Mouse (Mus musculus): ENCODE measurements around the gene Dennd5b. TPM values are rescaled to one million over a fixed set of nuclear protein-coding genes. Genes with fewer than 3 reads are reported as not detected.

Gene Dennd5b
- polyA plus RNA-seq, 1 experiment from 2014 or later: 9.6 TPM

- H3K27me3 ChIP-seq (replicated peaks; ENCODE audit: control insufficient read depth, insufficient read depth, low read length): no peaks in the 10 kb centered on the region
- no peaks in the 10 kb centered on the region for H3K4me1 ChIP-seq (replicated peaks; ENCODE audit: control insufficient read depth, insufficient read depth, low read length)
- no peaks in the 10 kb centered on the region for H3K36me3 ChIP-seq (ENCODE audit: control insufficient read depth, insufficient read depth)
- WGBS: 51% methylated on average over 1 of the region's 1 CpGs
- TF ChIP-seq CTCF (IDR thresholded peaks at IDR 0.05; ENCODE audit: low read depth): no peak
- no peak overlapping the region for H3K4me3 ChIP-seq (ENCODE audit: low read depth, low read length)
- H3K4me2 ChIP-seq (replicated peaks; ENCODE audit: low read depth): no peak overlapping the region
- no peak overlapping the region for H3K27ac ChIP-seq (ENCODE audit: low read depth, low read length)
- no peak for ATAC-seq
- H3K9ac ChIP-seq (ENCODE audit: low read depth, low read length): no peak overlapping the region
- H3K9me3 ChIP-seq (ENCODE audit: control insufficient read depth): no peaks in the 10 kb centered on the region
Measured at GRCm38 (mm10) chr6:149103451-149103850, 2.0 kb upstream of the Dennd5b start.

- no peaks in the 10 kb centered on the region for H3K9me3 ChIP-seq (ENCODE audit: control insufficient read depth)
- peak overlapping the region; percentile 94 for H3K4me3 ChIP-seq (ENCODE audit: low read depth, low read length)
- H3K4me1 ChIP-seq (replicated peaks; ENCODE audit: control insufficient read depth, insufficient read depth, low read length): no peaks in the 10 kb centered on the region
- TF ChIP-seq CTCF (IDR thresholded peaks at IDR 0.05; ENCODE audit: low read depth): no peak
- H3K36me3 ChIP-seq (ENCODE audit: control insufficient read depth, insufficient read depth): no peaks in the 10 kb centered on the region
- ATAC-seq: no peak; the same call in 1 of the 2 replicates
- H3K27me3 ChIP-seq (replicated peaks; ENCODE audit: control insufficient read depth, insufficient read depth, low read length): no peaks in the 10 kb centered on the region
- H3K27ac ChIP-seq (ENCODE audit: low read depth, low read length): peak overlapping the region; percentile 98
- WGBS: 7% methylated on average over 7 of the region's 7 CpGs
- H3K9ac ChIP-seq (ENCODE audit: low read depth, low read length): peak overlapping the region; percentile 97
- peak overlapping the region; percentile 71 for H3K4me2 ChIP-seq (replicated peaks; ENCODE audit: low read depth)
Measured at GRCm38 (mm10) chr6:149101943-149102243, 413 bp upstream of the Dennd5b start.

DNA sequence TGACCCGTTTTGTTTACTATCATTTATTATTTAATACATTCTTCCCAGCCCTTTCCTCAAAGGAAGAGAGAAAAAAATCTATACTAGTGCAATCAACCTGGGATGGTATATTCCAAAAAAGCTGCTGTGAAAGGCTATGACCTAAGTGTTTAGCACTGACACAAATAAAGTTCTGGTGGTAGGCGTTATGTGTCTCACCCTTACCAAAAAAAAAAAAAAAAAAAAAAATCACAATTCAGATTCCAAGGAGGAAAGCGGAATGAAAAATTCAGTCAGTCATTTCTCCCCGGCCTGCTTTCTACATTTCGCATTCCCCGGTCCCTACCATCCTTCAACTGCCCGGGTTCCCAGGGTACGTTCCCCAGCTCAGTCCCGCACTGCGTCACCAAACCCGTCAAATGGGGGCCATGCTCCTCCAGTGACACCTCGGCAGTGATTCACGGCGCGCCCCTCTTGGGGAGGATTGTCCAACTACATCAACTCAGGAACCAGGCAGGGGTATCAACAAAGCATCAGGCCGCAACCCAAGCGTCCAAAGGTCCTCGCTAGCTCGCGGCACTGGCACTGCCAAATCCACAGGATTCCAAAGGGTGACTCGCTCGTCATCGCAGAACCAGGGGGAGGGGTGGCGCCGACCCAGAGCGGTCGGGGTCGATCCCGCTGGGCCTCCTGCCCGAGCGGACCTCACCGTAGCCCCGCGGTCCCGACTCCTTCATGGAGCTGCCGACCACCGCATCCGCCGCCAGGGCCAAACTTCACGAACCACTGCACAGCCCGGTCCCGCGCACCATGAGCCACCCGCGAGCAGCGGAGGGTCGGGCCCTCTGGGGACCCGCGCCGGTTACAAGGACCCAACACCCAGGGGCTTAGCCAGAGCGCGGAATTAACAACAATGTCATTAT is 1.1 kb downstream of the Dennd5b start:
- ATAC-seq: peak; percentile 71
- Histone ChIP-seq H3K4me1 (replicated peaks; ENCODE audit: control insufficient read depth, insufficient read depth, low read length) (no peaks in the 10 kb centered on the region), H3K27me3 (replicated peaks; ENCODE audit: control insufficient read depth, insufficient read depth, low read length) (no peaks in the 10 kb centered on the region), H3K4me3 (ENCODE audit: low read depth, low read length) (peak overlapping the region; percentile 94), H3K27ac (ENCODE audit: low read depth, low read length) (peak overlapping the region; percentile 98), H3K36me3 (ENCODE audit: control insufficient read depth, insufficient read depth) (no peaks in the 10 kb centered on the region), H3K4me2 (replicated peaks; ENCODE audit: low read depth) (peak overlapping the region; percentile 71), H3K9ac (ENCODE audit: low read depth, low read length) (peak overlapping the region; percentile 97), H3K9me3 (ENCODE audit: control insufficient read depth) (no peaks in the 10 kb centered on the region)
- no peak; the same call in 1 of the 2 replicates for TF ChIP-seq CTCF (IDR thresholded peaks at IDR 0.05; ENCODE audit: low read depth)
- WGBS: 1% methylated on average over 52 of the region's 52 CpGs

DNA sequence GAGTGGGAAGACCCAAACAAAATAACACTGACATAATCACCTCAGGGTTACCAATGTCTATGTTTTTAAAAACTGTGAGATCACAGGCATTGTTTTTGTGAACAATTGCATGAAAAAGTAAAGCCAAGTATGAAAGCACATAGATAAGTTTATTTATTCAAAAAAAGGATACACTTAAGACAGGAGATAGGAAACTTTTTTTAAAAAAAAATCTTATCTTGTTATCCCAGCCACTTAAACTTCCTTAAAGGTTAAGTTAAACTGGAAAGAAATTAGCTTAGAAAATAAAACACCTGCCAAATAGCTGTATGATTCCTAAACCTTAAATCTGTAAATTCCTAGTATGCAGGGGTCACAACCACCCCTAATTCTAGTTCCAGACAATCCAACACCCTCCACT is 2.5 kb downstream of the Dennd5b start:
- peak overlapping the region; percentile 94; the same call in 1 of the 2 replicates for H3K4me3 ChIP-seq (ENCODE audit: low read depth, low read length)
- H3K9me3 ChIP-seq (ENCODE audit: control insufficient read depth): no peaks in the 10 kb centered on the region
- no peak for TF ChIP-seq CTCF (IDR thresholded peaks at IDR 0.05; ENCODE audit: low read depth)
- no peak overlapping the region for H3K9ac ChIP-seq (ENCODE audit: low read depth, low read length)
- H3K27me3 ChIP-seq (replicated peaks; ENCODE audit: control insufficient read depth, insufficient read depth, low read length): no peaks in the 10 kb centered on the region
- H3K27ac ChIP-seq (ENCODE audit: low read depth, low read length): no peak overlapping the region
- no peak for ATAC-seq
- H3K4me2 ChIP-seq (replicated peaks; ENCODE audit: low read depth): peak overlapping the region; percentile 71
- no peaks in the 10 kb centered on the region for H3K36me3 ChIP-seq (ENCODE audit: control insufficient read depth, insufficient read depth)
- no peaks in the 10 kb centered on the region for H3K4me1 ChIP-seq (replicated peaks; ENCODE audit: control insufficient read depth, insufficient read depth, low read length)

- H3K4me3 ChIP-seq (ENCODE audit: low read depth, low read length): no peak overlapping the region
- H3K4me2 ChIP-seq (replicated peaks; ENCODE audit: low read depth): no peak overlapping the region
- no peaks in the 10 kb centered on the region for H3K27me3 ChIP-seq (replicated peaks; ENCODE audit: control insufficient read depth, insufficient read depth, low read length)
- no peaks in the 10 kb centered on the region for H3K36me3 ChIP-seq (ENCODE audit: control insufficient read depth, insufficient read depth)
- WGBS: 86% methylated on average over 1 of the region's 1 CpGs
- H3K4me1 ChIP-seq (replicated peaks; ENCODE audit: control insufficient read depth, insufficient read depth, low read length): no peaks in the 10 kb centered on the region
- no peaks in the 10 kb centered on the region for H3K9me3 ChIP-seq (ENCODE audit: control insufficient read depth)
- no peak for ATAC-seq
- no peak for TF ChIP-seq CTCF (IDR thresholded peaks at IDR 0.05; ENCODE audit: low read depth)
- no peak overlapping the region for H3K27ac ChIP-seq (ENCODE audit: low read depth, low read length)
- H3K9ac ChIP-seq (ENCODE audit: low read depth, low read length): no peak overlapping the region
Measured at GRCm38 (mm10) chr6:149097276-149097675, 4.2 kb downstream of the Dennd5b start.

DNA sequence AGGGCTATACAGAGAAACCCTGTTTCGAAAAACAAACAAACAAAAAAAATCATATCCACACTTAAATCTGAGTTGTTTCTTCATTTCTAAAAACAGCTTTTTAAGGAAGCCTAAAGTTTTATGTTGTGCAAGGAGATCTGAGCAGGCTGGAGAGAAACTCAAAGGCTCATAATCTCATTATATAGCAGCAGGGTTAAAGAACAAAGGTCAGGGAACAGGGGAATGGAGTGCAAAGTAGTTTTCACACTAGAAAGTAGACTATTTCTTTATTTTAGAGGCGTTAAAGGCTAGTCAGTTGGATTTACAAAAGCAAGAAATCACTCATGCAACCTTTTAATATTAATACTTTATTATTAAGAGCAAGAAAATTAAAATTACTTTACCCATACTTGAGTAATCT is 5.2 kb downstream of the Dennd5b start:
- Histone ChIP-seq H3K4me1 (replicated peaks; ENCODE audit: control insufficient read depth, insufficient read depth, low read length) (no peaks in the 10 kb centered on the region), H3K4me2 (replicated peaks; ENCODE audit: low read depth) (no peak overlapping the region), H3K27me3 (replicated peaks; ENCODE audit: control insufficient read depth, insufficient read depth, low read length) (no peaks in the 10 kb centered on the region), H3K4me3 (ENCODE audit: low read depth, low read length) (no peak overlapping the region), H3K9ac (ENCODE audit: low read depth, low read length) (no peak overlapping the region), H3K9me3 (ENCODE audit: control insufficient read depth) (no peaks in the 10 kb centered on the region), H3K36me3 (ENCODE audit: control insufficient read depth, insufficient read depth) (no peaks in the 10 kb centered on the region), H3K27ac (ENCODE audit: low read depth, low read length) (no peak overlapping the region)
- WGBS: 77% methylated on average over 2 of the region's 2 CpGs
- no peak for TF ChIP-seq CTCF (IDR thresholded peaks at IDR 0.05; ENCODE audit: low read depth)
- 0 out of 2 replicates have a peak, but pooled peaks have one; percentile 48 for ATAC-seq
